Mouse (Mus musculus) left cerebral cortex, postnatal 10 days (tissue): ENCODE measurements at regions not wholly inside any gene's neighbourhood (a gene's known extent, or its start where the extent isn't known, plus 50 kb on each side); places are given as distances from the start of the nearest gene placed in this dataset.

Source experiments
- DNase-seq, 2 experiments: peaks; one replicate each; pipeline ENCODE4 v3.0.0; 2021 to 2022; ENCODE audit warnings: low spot score in 2 of 2, mixed read lengths in 1 of 2; ENCODE audit errors: extremely low spot score in 1 of 2
- intact Hi-C: fragments of 180-260 bp; cut with DNase I; formaldehyde crosslinking; loops from one replicate; pipeline ENCODE4 v1.15.1; 2025

GRCm38 (mm10) chr4:152825185-152825584 is 347.5 kb upstream of the Kcnab2 start:
- intact Hi-C loops = no loop called here
- no peak for DNase-seq

- peak in 1 of 2 experiments; percentile 44 for DNase-seq
- intact Hi-C loops = no loop called here
Observed at GRCm38 (mm10) chr4:152816139-152816757, 338.6 kb upstream of the Kcnab2 start.

GRCm38 (mm10) chr4:152806611-152807010 is 328.9 kb upstream of the Kcnab2 start:
- no peak for DNase-seq
- intact Hi-C loops = no loop called here

GRCm38 (mm10) chr4:152799392-152799791 is 321.7 kb upstream of the Kcnab2 start:
- peak in 1 of 2 experiments; percentile 61 for DNase-seq

GRCm38 (mm10) chr4:152788431-152788830 is 310.8 kb upstream of the Kcnab2 start:
- intact Hi-C loops = no loop called here
- peak in 1 of 2 experiments; percentile 27 for DNase-seq

More at GRCm38 (mm10) chr4:152799392-152799791, 321.7 kb upstream of the Kcnab2 start:
- intact Hi-C loops = no loop called here

GRCm38 (mm10) chr4:152784972-152785371 is 307.3 kb upstream of the Kcnab2 start:
- DNase-seq = no peak
- intact Hi-C loops = no loop called here

GRCm38 (mm10) chr4:152779526-152779925 is 301.9 kb upstream of the Kcnab2 start:
- DNase-seq = peak; percentile 11 to 49
- intact Hi-C loops = no loop called here

- DNase-seq = no peak
- intact Hi-C loops = no loop called here
Observed at GRCm38 (mm10) chr4:152775801-152776200, 298.1 kb upstream of the Kcnab2 start.

GRCm38 (mm10) chr4:152771386-152771785 is 293.7 kb upstream of the Kcnab2 start:
- intact Hi-C loops = no loop called here
- DNase-seq = no peak

- intact Hi-C loops = no loop called here
- DNase-seq = no peak
Observed at GRCm38 (mm10) chr4:152767372-152767771, 289.7 kb upstream of the Kcnab2 start.

GRCm38 (mm10) chr4:152763116-152763515 is 285.4 kb upstream of the Kcnab2 start:
- intact Hi-C loops = no loop called here
- DNase-seq = no peak

- no peak for DNase-seq
- intact Hi-C loops = no loop called here
Observed at GRCm38 (mm10) chr4:152762576-152762975, 284.9 kb upstream of the Kcnab2 start.

- intact Hi-C loops = no loop called here
Observed at GRCm38 (mm10) chr4:152757191-152757590, 279.5 kb upstream of the Kcnab2 start.

GRCm38 (mm10) chr4:152756535-152756934 is 278.9 kb upstream of the Kcnab2 start:
- intact Hi-C loops = no loop called here
- no peak for DNase-seq

More at GRCm38 (mm10) chr4:152757191-152757590, 279.5 kb upstream of the Kcnab2 start:
- DNase-seq = no peak

- intact Hi-C loops = no loop called here
- DNase-seq = no peak
Observed at GRCm38 (mm10) chr4:152755756-152756155, 278.1 kb upstream of the Kcnab2 start.

GRCm38 (mm10) chr4:152744366-152744765 is 266.7 kb upstream of the Kcnab2 start:
- intact Hi-C loops = no loop called here
- no peak for DNase-seq

GRCm38 (mm10) chr4:152733017-152733416 is 255.3 kb upstream of the Kcnab2 start:
- intact Hi-C loops = loop anchor here (2.0 to 5.0 kb wide), 2 partner anchors 284 to 748 kb away; no protein-coding TSS in a partner anchor
- peak in 1 of 2 experiments; percentile 9 for DNase-seq

GRCm38 (mm10) chr4:152731988-152732387 is 254.3 kb upstream of the Kcnab2 start:
- DNase-seq = peak; percentile 50 to 74
- intact Hi-C loops = loop anchor here (2.0 to 5.0 kb wide), 2 partner anchors 285 to 749 kb away; no protein-coding TSS in a partner anchor

GRCm38 (mm10) chr4:152731082-152731720 is 253.5 kb upstream of the Kcnab2 start:
- intact Hi-C loops = loop anchor here (5.0 kb wide), 1 partner anchor 286 kb away; no protein-coding TSS in a partner anchor
- DNase-seq = peak in 1 of 2 experiments; percentile 14

- intact Hi-C loops = loop anchor here (5.0 kb wide), 1 partner anchor 107 kb away; no protein-coding TSS in a partner anchor
- peak in 1 of 2 experiments; percentile 21 for DNase-seq
Observed at GRCm38 (mm10) chr4:152729421-152729820, 251.8 kb upstream of the Kcnab2 start.
